8 mouse cellular contexts compared by ENCODE assay signal in the genomic region with DNA sequence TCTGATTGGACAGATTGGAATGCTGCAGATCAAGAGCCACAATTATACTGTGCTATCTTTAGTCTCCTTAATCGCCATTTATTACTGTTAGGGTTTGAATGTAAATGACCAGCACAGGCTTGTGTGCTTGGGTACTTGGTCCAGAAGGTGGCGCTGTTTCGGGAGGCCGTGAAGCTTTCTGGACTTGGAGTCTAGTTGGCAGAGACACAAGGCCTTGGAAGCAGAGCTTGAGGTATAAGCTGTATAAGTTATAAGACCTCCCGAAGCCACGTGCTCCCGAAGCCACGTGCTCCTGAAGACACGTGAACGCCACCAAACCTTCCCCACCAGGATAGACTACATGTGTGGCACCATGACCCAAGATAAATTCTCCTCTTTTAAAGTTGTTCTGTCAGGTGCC. TPM values are rescaled to one million over a fixed set of nuclear protein-coding genes. Genes with fewer than 3 reads are reported as not detected.
DNase-seq lines count a peak whose midpoint lies in the region; ATAC-seq and TF ChIP-seq lines count a peak whose summit lies in the region.

No protein-coding gene starts in this region.

- peak; percentile 30 for DNase-seq in heart, postnatal 0 days (ENCODE audit: low spot score)
- peak; percentile 32 for DNase-seq in 3T3-L1 (ENCODE audit: low read depth, low spot score)
- peak; percentile 78 for DNase-seq in R1 (ENCODE audit: low read depth, low spot score)
- peak; percentile 59 to 64 for DNase-seq in cerebellum, postnatal 36 days
- peak; percentile 26 for DNase-seq in kidney, postnatal 14 days
- DNase-seq in lung, postnatal 14 days = peak; percentile 70
- no peak for DNase-seq in yolk sac, embryonic 10.5 days (ENCODE audit: low spot score)

- H3K9me3 ChIP-seq in heart, postnatal 0 days (replicated peaks; ENCODE audit: control insufficient read depth, low read length) = no peaks in the 10 kb centered on the region
- H3K9me3 ChIP-seq in heart, embryonic 12.5 days (replicated peaks) = no peaks in the 10 kb centered on the region

- ATAC-seq in heart, postnatal 0 days (ENCODE audit: insufficient read depth, low read depth) = peak; percentile 49; the same call in 1 of the 2 replicates
- no peak for ATAC-seq in heart, embryonic 12.5 days (ENCODE audit: insufficient number of reproducible peaks, low FRiP score)

- H3K4me3 ChIP-seq in heart, postnatal 0 days (ENCODE audit: low read depth, low read length) = no peak overlapping the region
- H3K4me3 ChIP-seq in heart, embryonic 12.5 days = no peak overlapping the region

- H3K4me2 ChIP-seq in heart, postnatal 0 days (ENCODE audit: low read depth, low read length) = no peak overlapping the region
- no peak overlapping the region for H3K4me2 ChIP-seq in heart, embryonic 12.5 days

- 41% methylated on average over 10 of the region's 10 CpGs for WGBS in heart, postnatal 0 days
- 42% methylated on average over 10 of the region's 10 CpGs for WGBS in heart, embryonic 12.5 days

- no peaks in the 10 kb centered on the region for H3K4me1 ChIP-seq in heart, postnatal 0 days (ENCODE audit: control insufficient read depth, insufficient read depth)
- H3K4me1 ChIP-seq in heart, embryonic 12.5 days (replicated peaks) = peaks cover 2% of the 10 kb centered on the region

- peaks cover 9% of the 10 kb centered on the region for H3K27me3 ChIP-seq in heart, postnatal 0 days (ENCODE audit: control insufficient read depth, insufficient read depth, low read length)
- H3K27me3 ChIP-seq in heart, embryonic 12.5 days (replicated peaks) = peaks cover 36% of the 10 kb centered on the region

- H3K36me3 ChIP-seq in heart, postnatal 0 days (replicated peaks; ENCODE audit: control insufficient read depth, insufficient read depth, low read length) = no peaks in the 10 kb centered on the region
- no peaks in the 10 kb centered on the region for H3K36me3 ChIP-seq in heart, embryonic 12.5 days

- no peak for TF ChIP-seq EP300 in heart, postnatal 0 days (IDR thresholded peaks at IDR 0.05; ENCODE audit: low read depth)

- no peak overlapping the region for H3K9ac ChIP-seq in heart, postnatal 0 days (replicated peaks; ENCODE audit: low read depth, low read length)
- no peak overlapping the region for H3K9ac ChIP-seq in heart, embryonic 12.5 days

- no peak overlapping the region for H3K27ac ChIP-seq in heart, postnatal 0 days (ENCODE audit: low read depth)
- no peak overlapping the region for H3K27ac ChIP-seq in heart, embryonic 12.5 days (ENCODE audit: poor library complexity, severe bottlenecking)

- peak; percentile 68 for TF ChIP-seq CTCF in heart, postnatal 0 days (IDR thresholded peaks at IDR 0.05; ENCODE audit: low read depth)

RNA-seq across cellular contexts. Expression of gene Cited4, which starts 26.3 kb away (rescaled TPM):
- total RNA-seq in heart, postnatal 0 days (2014; rRNA removed; ENCODE audit: low replicate concordance) = 106 and 123 TPM in 2 replicates
- 51.0 and 74.0 TPM in 2 replicates for polyA plus RNA-seq in heart, postnatal 0 days (2015; fragmentation: Nextera tagmentation; extraction: Ambion mirVana)
- polyA plus RNA-seq in heart, embryonic 12.5 days (2016; fragmentation: Nextera tagmentation; extraction: Ambion mirVana) = 41.2 and 43.6 TPM in 2 replicates

RNA-seq across cellular contexts. Expression of gene Kcnq4, which starts 55.7 kb away (rescaled TPM):
- 0.85 and 2.9 TPM in 2 replicates for total RNA-seq in heart, postnatal 0 days (2014; rRNA removed; ENCODE audit: low replicate concordance)
- polyA plus RNA-seq in heart, postnatal 0 days (2015; fragmentation: Nextera tagmentation; extraction: Ambion mirVana) = 0.57 and 0.78 TPM in 2 replicates
- 0.89 and 0.95 TPM in 2 replicates for polyA plus RNA-seq in heart, embryonic 12.5 days (2016; fragmentation: Nextera tagmentation; extraction: Ambion mirVana)
